Mouse (Mus musculus) kidney, adult 11 months (tissue): ENCODE data around the gene Ldha.
A peak's percentile ranks its signal among the peaks of the same experiment; 100 is the strongest.
"Not testable (repeated sequence)": the region's sequence is repeated elsewhere in the genome, so short reads cannot be mapped to it uniquely, and the experiment has no call there.

Source experiments
- DNase-seq: peaks from one replicate; pipeline ENCODE4 v3.0.0; 2022

Gene Ldha

DNA sequence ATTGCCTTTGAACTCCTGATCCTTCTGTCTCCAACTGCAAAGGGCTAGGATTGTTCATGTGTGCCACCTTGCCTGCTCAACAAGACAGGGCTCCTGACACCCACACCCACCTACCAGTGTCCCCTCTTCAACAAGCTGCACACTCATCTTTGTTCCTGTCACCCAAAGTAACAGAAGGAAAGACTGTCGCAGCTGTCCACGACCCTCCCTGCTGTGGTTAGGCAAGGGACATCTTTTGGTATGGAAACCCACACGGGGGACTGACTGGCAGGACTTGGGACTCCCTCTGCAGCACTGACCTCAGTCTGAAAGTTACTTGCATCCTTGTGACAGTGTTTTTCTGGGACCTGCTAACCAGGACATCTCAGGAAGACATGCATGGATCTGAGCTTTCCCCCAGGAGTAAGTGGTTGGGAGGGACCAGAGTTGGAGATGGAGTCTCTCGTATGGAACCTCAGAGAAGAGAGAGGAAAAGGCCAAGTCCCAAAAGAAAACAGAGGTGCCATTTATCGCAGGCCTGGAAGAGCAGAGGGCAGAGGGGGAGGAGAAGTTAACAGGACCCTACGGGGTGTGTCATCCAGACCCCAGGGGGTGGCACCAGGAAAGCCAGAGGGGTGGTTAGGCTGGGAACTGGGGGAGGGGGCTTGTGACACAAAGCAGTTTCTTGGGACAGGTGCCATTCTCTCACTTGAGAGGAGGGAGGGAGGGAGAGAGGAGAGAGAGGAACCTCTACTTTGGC, at the start of gene Ldha:
Gene Ldha (plus strand): TSS at position 689 of the 739 bp plus-strand sequence.
- no peak for DNase-seq

- peak; percentile 36 for DNase-seq
Observed at GRCm38 (mm10) chr7:46793871-46794270, 47.4 kb upstream of the Ldha start.

DNA sequence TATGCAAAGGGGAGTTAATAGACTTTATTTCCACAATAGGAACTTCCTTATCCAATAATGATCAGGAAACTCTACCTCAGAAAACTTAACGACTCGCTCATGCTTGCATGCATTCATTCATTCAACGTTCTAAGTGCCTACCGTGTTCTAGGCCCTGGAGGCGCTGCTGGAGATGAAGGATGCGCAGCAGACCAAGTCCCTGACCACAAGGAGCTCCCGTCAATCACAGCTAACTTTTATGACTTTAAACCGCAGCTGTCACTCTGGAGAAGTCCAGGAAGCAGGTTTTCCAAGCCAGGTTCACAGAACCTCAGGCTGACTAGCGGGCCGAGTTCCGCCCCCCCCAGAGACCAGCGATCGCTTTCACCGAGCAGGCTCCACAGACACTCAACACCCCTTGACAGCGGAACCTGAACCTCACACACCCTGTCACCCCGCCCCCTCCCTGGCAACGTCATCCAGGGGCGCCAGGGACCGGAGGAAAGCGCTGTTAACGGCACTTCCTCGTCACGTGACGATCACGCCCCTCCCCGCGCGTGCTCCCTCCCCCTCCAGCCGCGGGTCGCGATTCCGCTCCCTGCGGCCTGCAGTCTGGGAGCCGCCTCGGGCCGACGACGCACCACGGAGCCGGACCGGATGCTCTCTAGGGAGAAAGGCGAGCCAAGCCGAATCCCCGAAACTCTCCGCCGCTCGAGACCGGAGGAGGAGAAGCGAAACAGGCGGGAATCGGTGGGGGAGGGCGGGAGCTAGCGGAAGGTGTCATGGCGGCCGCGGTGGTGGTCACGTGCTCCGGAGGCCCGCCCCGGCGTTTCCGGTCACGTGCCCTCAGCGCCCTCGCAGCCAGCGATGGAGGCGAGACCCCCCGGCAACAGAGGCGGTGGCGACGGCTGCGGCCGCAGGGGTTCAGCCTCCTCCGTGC, 45.7 kb upstream of the Ldha start, which contains the start of the genes Hps5 and Gtf2h1:
Gene Hps5 (minus strand): TSS at position 778 of the 919 bp plus-strand sequence.
Gene Gtf2h1 (plus strand): TSS at position 817 of the 919 bp plus-strand sequence.
- DNase-seq: peak; percentile 96

DNA sequence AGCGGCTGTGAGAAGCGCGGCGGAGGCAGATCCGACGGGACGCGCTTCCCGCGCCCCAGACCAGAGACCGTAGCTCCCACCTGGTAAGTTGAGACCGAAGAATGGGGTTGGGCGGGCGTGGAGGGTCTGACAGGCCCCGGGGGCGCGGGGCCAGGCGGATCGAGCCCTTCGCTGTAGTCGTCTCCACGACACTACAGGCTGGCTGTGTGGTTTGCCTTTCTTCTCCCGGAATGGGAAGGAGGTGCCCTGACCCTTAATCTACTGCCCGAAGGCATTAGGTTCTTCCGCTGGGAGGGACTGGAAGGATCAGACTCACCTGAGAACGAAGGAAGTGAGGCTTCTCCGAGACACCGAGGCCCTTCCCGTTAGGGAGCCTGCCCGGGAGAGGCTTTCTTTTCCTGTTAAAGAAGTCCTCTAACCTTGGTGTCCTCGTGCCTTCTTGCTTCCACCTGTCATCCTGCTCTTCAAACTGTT, 45.0 kb upstream of the Ldha start:
- DNase-seq: no peak

- no peak for DNase-seq
Observed at GRCm38 (mm10) chr7:46796779-46797178, 44.5 kb upstream of the Ldha start.

DNA sequence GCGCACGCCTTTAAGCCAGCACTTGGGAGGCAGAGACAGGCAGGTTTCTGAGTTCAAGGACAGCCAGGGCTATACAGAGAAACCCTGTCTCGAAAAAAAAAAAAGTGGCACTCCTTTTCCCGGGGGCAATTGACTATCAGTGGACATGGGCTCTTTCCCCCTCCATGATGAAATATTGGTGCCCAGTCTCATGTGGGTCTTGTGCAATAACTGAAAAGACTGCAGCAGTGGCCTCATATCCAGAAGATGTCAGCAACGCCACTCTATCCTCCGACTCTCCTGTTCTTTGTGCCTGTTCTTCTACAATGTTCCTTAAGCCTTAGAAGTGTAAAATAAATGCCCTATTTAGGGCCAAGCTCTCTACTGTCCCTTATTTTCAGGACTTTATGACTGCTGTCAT, 30.9 kb upstream of the Ldha start:
- DNase-seq: no peak

DNA sequence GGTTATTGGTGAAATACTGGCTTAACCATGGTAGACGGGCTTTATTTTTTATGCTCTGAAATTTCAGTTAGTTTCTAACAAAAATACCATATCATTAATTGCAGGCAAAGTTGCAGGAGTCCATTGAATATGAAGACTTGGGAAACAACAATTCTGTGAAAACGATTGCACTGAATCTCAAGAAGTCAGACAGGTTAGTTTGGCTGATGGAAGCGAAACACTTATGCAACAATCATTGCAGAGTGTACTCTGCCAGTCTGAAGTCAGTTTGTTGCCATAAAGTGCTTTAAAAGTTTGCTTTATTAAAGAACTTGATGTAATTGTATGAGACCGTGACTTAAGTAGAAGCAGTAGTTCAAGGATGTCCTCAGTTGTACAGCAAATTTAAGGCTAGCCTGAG, 27.3 kb upstream of the Ldha start:
- DNase-seq: no peak

DNA sequence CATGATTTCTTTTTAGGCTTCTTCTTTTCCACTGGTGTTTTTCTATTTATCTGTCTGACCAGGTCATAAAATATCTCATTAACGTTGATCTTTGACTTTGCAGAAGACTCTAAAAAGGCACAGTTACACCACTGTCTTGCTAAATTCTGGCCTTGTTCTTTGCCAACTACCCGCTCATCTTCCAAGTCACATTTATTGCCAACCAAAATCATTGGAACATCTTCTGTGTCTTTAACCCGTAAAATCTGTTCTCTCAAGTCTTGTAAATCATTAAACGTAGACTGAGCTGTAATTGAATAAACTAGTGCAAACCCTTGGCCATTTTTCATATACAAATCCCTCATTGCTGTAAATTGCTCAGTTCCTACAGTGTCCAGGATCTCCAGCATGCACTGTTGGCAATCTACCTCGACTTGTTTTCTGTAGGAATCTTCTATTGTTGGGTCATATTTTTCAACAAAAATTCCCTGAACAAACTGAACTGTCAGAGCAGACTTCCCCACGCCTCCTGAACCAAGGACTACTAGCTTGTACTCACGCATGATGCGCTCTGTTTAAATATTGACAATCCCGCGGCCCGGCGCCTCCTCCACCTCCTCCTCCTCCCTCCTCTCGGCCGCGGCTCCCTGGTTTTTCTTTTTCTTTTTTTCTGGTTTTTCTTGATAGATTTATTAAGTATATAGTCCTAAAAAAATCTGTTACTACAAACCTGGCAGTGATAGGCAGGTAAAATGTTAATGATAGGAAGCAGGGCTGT, 20.2 kb upstream of the Ldha start:
- DNase-seq: peak; percentile 66

GRCm38 (mm10) chr7:46827046-46827802, 14.1 kb upstream of the Ldha start:
- DNase-seq: peak; percentile 84

DNA sequence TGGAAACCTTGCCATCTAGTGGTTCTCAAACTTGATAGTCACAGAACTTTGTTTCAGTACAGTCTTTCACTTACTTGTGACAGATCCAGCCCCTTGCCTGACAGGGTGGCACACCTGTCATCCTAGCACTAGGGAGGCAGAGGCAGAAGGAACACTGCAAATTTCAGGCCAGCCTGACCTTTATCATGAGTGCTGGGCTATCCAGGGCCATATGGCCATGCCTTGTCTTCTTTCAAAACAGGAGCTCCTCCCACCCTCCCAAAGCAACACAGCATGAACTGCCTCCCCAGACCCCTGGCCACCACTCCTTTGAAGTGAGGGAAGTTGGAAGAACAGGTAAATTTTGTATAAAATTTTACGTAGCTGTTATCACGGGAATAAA, 13.5 kb upstream of the Ldha start:
- DNase-seq: no peak

DNA sequence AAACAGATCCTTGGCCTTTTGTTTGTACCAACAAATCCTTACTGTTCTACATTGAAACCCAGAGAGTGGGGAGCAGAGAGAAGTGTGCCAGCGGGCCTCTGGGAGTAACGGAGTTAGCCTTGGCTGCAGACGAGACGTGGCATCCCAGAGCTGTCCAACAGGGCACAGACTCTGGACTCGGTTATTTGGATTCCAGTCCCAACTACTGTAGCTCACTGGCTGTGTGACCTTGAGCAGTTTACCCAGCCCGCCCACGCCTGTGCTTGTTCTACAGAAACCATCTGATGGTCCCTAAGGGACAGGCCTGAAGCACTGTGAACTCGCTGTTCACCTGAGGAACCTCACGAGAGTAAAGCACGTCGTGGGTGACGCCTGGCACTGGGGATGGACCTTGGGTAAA, 11.4 kb upstream of the Ldha start:
- peak; percentile 55 for DNase-seq

GRCm38 (mm10) chr7:46830799-46831590, 10.3 kb upstream of the Ldha start:
- DNase-seq: no peak

DNA sequence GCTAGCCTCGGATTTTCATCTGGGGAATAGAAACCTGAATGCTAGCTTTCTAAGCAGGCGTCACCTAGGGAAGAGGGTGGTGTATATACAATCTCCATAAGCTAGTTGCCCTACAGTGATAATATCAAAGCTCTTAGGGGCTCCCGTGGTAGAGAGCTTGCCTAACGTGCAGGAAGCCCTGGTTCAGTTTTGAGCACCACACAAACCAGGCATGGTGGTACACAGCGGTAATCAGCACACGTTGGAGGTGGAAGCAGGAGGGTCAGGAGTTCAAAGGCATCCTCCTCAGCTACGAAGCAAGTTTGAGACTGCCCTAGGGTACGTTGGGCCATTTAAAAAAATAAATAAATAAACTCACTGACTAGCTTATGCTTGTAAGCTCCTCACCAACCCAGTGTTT, 9.6 kb upstream of the Ldha start:
- DNase-seq: no peak

- DNase-seq: not testable (repeated sequence)
Observed at GRCm38 (mm10) chr7:46832112-46832810, 9.0 kb upstream of the Ldha start.

DNA sequence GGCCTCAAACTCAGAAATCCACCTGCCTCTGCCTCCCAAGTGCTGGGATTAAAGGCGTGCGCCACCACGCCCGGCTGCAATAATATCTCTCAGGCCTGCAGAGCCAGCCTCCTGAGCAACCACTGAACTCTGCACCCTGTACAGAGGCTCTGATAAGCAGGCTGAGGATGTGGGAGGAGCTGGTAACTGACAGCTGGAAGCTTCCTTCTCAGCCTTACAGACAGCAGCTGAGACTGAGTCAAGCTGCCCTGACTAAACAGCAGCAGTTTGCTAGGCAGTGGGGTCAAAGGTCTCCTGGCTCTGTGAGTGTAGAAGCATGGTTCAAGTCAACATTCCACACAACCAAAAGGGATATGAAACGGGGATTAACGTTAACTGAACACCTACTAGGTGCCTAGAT, 8.0 kb upstream of the Ldha start:
- DNase-seq: peak; percentile 92

GRCm38 (mm10) chr7:46833670-46834255, 7.5 kb upstream of the Ldha start:
- DNase-seq: no peak

GRCm38 (mm10) chr7:46834994-46835610, 6.2 kb upstream of the Ldha start:
- no peak for DNase-seq

GRCm38 (mm10) chr7:46836357-46836756, 4.9 kb upstream of the Ldha start:
- no peak for DNase-seq

- DNase-seq: no peak
Observed at GRCm38 (mm10) chr7:46837073-46837472, 4.2 kb upstream of the Ldha start.
